Mouse (Mus musculus) liver, embryonic 11.5 days (tissue): ENCODE results near the gene Adgrf1. TPM values are rescaled to one million over a fixed set of nuclear protein-coding genes. Genes with fewer than 3 reads are reported as not detected.
"Not testable (repeated sequence)": the region's sequence is repeated elsewhere in the genome, so short reads cannot be mapped to it uniquely, and the experiment has no call there.

ENCODE experiments used
- ATAC-seq: fragments of 200-750 bp; cut with Nextera tagmentation; replicated peaks from 2 replicates; pipeline ENCODE4 v1.8.0; 2017; ENCODE audit warnings: moderate number of reproducible peaks, mild to moderate bottlenecking, moderate TSS enrichment, moderate library complexity; ENCODE audit not compliant: low FRiP score
- DNase-seq: peaks from one replicate; pipeline ENCODE4 v3.0.0-alpha.2; 2017; ENCODE audit warnings: low spot score
- H3K27ac ChIP-seq: fragments of 300-500 bp; sonication (generic); 2 replicates; pipeline ENCODE4 v1.5.1; 2014; ENCODE audit warnings: mild to moderate bottlenecking, low read depth, low read length, control low read depth
- H3K27me3 ChIP-seq: fragments of 300-500 bp; sonication (generic); replicated peaks from 2 replicates; pipeline ENCODE4 v1.6.1; 2014; ENCODE audit warnings: low read length, mixed read lengths; ENCODE audit not compliant: control insufficient read depth, insufficient read depth
- H3K36me3 ChIP-seq: fragments of 300-500 bp; sonication (generic); 2 replicates; pipeline ENCODE4 v1.6.1; 2014; ENCODE audit warnings: mild to moderate bottlenecking, low read length, moderate library complexity, mixed read lengths; ENCODE audit not compliant: control insufficient read depth, insufficient read depth
- H3K4me1 ChIP-seq: fragments of 300-500 bp; sonication (generic); replicated peaks from 2 replicates; pipeline ENCODE4 v1.6.1; 2014; ENCODE audit warnings: low read length, mixed read lengths; ENCODE audit not compliant: control insufficient read depth, insufficient read depth
- H3K4me2 ChIP-seq: fragments of 300-500 bp; sonication (generic); 2 replicates; pipeline ENCODE4 v1.6.1; 2014; ENCODE audit warnings: mild to moderate bottlenecking, control low read depth, moderate library complexity
- H3K4me3 ChIP-seq: fragments of 300-500 bp; sonication (generic); 2 replicates; pipeline ENCODE4 v1.5.1; 2014; ENCODE audit warnings: low read depth, low read length, control low read depth
- H3K9ac ChIP-seq: fragments of 300-500 bp; sonication (generic); 2 replicates; pipeline ENCODE4 v1.6.1; 2014; ENCODE audit warnings: low read depth, low read length, control low read depth
- H3K9me3 ChIP-seq: fragments of 300-500 bp; sonication (generic); 2 replicates; pipeline ENCODE4 v1.6.1; 2016; ENCODE audit warnings: low read length, inconsistent platforms, mixed read lengths; ENCODE audit not compliant: control insufficient read depth
- WGBS: fragments of 180-500 bp; shearing (Covaris S2); extraction: QIAGEN DNeasy Blood & Tissue Kit; methylation state at CpG from one replicate; pipeline ENCODE4 v1.1.7; 2014; 5-methylcytosine and 5-hydroxymethylcytosine counted together
- polyA plus RNA-seq: library from polyadenylated mRNA; unstranded; fragments of >200 nt; fragmentation: Nextera tagmentation; extraction: Ambion mirVana; gene quantifications from 2 replicates; pipeline ENCODE4 v1.2.1, GENCODE M21; 2014

The Adgrf1 gene
- polyA plus RNA-seq, 1 experiment from 2014 or later = 0.04 TPM

GRCm38 (mm10) chr17:43332686-43333085, 62.6 kb downstream of the Adgrf1 start:
- Histone ChIP-seq H3K4me2 (no peak overlapping the region), H3K4me1 (peaks cover 30% of the 10 kb centered on the region), H3K9me3 (no peaks in the 10 kb centered on the region), H3K36me3 (no peaks in the 10 kb centered on the region), H3K4me3 (no peak overlapping the region), H3K27me3 (no peaks in the 10 kb centered on the region), H3K27ac (no peak overlapping the region), H3K9ac (no peak overlapping the region)
- DNase-seq (no peak), ATAC-seq (no peak)
- 41% methylated on average over 5 of the region's 5 CpGs for WGBS

GRCm38 (mm10) chr17:43334074-43334473, 63.9 kb downstream of the Adgrf1 start:
- Histone ChIP-seq H3K4me3 (no peak overlapping the region), H3K9ac (no peak overlapping the region), H3K27me3 (no peaks in the 10 kb centered on the region), H3K4me2 (no peak overlapping the region), H3K9me3 (no peaks in the 10 kb centered on the region), H3K4me1 (peaks cover 18% of the 10 kb centered on the region), H3K36me3 (no peaks in the 10 kb centered on the region), H3K27ac (no peak overlapping the region)
- 46% methylated on average over 9 of the region's 9 CpGs for WGBS
- no peak for DNase-seq
- no peak for ATAC-seq

DNA sequence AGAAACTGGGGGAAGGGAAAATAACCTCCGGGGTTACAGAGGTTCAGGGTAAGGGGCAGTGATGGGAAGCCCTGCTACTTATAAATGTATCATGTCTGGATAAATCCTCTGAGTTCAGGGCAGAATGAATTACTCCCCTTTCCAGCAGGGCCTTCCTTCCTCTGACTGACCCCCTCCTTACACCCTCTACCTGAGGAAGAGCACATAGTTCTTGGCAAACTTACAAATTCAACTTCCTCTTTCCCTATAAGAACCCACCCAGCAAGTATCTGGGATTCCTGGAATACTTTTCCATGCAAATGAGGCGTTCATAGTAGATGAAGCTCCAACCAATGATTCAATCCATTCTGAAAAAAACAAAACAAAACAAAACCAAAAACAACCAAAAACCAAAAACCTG, 67.5 kb downstream of the Adgrf1 start:
- no peak overlapping the region for H3K27ac ChIP-seq
- H3K4me2 ChIP-seq = no peak overlapping the region
- no peak overlapping the region for H3K9ac ChIP-seq
- no peak overlapping the region for H3K4me3 ChIP-seq
- H3K9me3 ChIP-seq = no peaks in the 10 kb centered on the region
- H3K4me1 ChIP-seq = peaks cover 2% of the 10 kb centered on the region; the same call in 1 of the 2 replicates
- H3K36me3 ChIP-seq = no peaks in the 10 kb centered on the region
- H3K27me3 ChIP-seq = no peaks in the 10 kb centered on the region
- DNase-seq (no peak), ATAC-seq (no peak)
- 72% methylated on average over 2 of the region's 2 CpGs for WGBS

DNA sequence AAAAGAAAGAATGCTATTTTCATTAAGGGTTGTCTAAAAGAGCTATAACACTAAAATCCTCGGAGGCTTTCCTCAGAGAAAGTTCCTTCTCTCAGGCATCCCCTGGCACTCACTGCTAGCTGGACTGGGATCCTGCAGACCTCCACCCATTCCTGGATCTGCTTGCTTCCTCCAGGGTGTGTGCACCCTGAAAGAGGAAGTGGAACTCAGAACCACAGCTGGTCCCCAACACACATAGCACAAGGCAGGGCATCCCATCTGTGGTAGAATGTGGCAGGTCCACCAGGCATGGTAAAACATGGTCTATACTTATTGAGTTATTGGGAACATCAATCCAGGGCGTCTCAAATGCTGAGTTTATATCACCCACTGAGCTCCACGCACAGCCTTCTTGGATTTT, 68.2 kb downstream of the Adgrf1 start:
- H3K9me3 ChIP-seq = no peaks in the 10 kb centered on the region
- H3K27ac ChIP-seq = no peak overlapping the region
- no peak overlapping the region for H3K4me2 ChIP-seq
- ATAC-seq (no peak), DNase-seq (no peak)
- H3K9ac ChIP-seq = no peak overlapping the region
- whole genome bisulfite sequencing = 76% methylated on average over 3 of the region's 3 CpGs
- no peaks in the 10 kb centered on the region for H3K36me3 ChIP-seq
- H3K27me3 ChIP-seq = no peaks in the 10 kb centered on the region
- no peak overlapping the region for H3K4me3 ChIP-seq
- H3K4me1 ChIP-seq = no peaks in the 10 kb centered on the region

DNA sequence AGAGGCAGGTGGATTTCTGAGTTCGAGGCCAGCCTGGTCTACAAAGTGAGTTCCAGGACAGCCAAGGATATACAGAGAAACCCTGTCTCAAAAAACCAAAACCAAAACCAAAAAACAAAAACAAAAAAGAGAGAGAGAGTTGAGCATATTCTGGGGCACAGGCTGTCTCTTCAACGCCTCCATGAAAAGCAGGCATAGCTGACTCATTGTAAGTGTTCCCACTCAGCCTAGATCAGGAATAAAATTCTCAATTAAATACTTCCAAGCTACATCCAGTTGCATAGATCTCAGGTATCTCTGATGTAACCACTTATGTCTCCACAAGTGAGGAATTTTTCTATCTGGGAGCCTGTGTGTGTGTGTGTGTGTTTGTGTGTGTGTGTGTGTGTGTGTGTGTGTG, 76.4 kb downstream of the Adgrf1 start:
- not testable (repeated sequence) for H3K9me3 ChIP-seq, ATAC-seq, H3K4me3 ChIP-seq, H3K36me3 ChIP-seq, H3K4me2 ChIP-seq, H3K4me1 ChIP-seq, H3K27ac ChIP-seq, DNase-seq, H3K9ac ChIP-seq, H3K27me3 ChIP-seq
- 96% methylated on average over 2 of the region's 2 CpGs for WGBS

DNA sequence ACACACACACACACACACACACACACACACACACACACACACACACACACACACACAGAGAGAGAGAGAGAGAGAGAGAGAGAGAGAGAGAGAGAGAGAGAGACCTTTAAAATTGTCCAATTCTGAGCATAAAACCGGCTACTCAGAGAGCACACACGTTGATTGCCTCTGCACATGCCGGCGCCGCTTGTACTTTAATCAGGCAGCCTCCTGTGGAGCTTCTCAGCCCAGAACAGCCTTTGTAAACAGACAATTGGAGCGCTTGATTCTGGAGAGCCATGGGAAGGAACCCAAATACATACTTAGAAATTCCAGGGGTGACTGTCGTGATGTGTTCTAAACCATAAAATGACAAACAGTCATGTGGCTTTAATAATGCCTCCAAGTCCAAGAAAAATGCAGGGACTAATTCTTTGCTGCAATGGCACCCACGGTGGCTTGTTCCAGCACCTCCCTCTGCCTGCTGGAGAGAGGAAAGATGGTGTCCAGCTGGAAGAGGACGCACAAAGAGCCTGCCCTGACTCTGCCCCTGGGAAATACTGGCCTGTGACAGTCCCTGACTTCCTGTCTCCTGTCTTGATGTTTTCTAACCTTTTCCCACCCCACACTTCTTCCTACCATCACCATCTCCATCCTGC, 87.9 kb downstream of the Adgrf1 start:
- Histone ChIP-seq H3K9ac (no peak overlapping the region), H3K27me3 (peaks cover 14% of the 10 kb centered on the region), H3K4me2 (no peak overlapping the region), H3K27ac (no peak overlapping the region), H3K4me1 (no peaks in the 10 kb centered on the region), H3K36me3 (no peaks in the 10 kb centered on the region), H3K9me3 (no peaks in the 10 kb centered on the region), H3K4me3 (no peak overlapping the region)
- 35% methylated on average over 9 of the region's 9 CpGs for WGBS
- DNase-seq (no peak), ATAC-seq (no peak; the same call in 1 of the 2 replicates)

- peak; percentile 42 for DNase-seq
- H3K4me3 ChIP-seq = peak within 1 kb of the TSS; percentile 14
- 0 out of 2 replicates have a peak within 1 kb of the TSS, but pooled peaks have one; percentile 9 for H3K9ac ChIP-seq
- peak within 1 kb of the TSS; percentile 44; the same call in 1 of the 2 replicates for H3K4me2 ChIP-seq
- no peaks in the 10 kb centered on the region for H3K4me1 ChIP-seq
- H3K9me3 ChIP-seq = no peaks in the 10 kb centered on the region
- no peak within 1 kb of the TSS for H3K27ac ChIP-seq
- 31% methylated on average over 16 of the region's 16 CpGs for WGBS
- 0 out of 2 replicates have a peak, but pooled peaks have one; percentile 41 for ATAC-seq
- no peaks in the 10 kb centered on the region for H3K36me3 ChIP-seq
- H3K27me3 ChIP-seq = peaks cover 14% of the 10 kb centered on the region
Observed at GRCm38 (mm10) chr17:43359826-43360619, 89.9 kb downstream of the Adgrf1 start, which contains the start of gene Adgrf5. Gene Adgrf5 (plus strand): TSS chr17:43360451.

- H3K4me1 ChIP-seq = no peaks in the 10 kb centered on the region
- 0 out of 2 replicates have a peak overlapping the region, but pooled peaks have one; percentile 9 for H3K9ac ChIP-seq
- H3K4me2 ChIP-seq = no peak overlapping the region; the same call in 1 of the 2 replicates
Observed at GRCm38 (mm10) chr17:43361021-43361420, 90.9 kb downstream of the Adgrf1 start.

More at GRCm38 (mm10) chr17:43361021-43361420, 90.9 kb downstream of the Adgrf1 start:
- Histone ChIP-seq H3K9me3 (no peaks in the 10 kb centered on the region), H3K36me3 (no peaks in the 10 kb centered on the region), H3K4me3 (peak overlapping the region; percentile 14), H3K27me3 (peaks cover 14% of the 10 kb centered on the region), H3K27ac (no peak overlapping the region)
- no peak for ATAC-seq
- DNase-seq = no peak
- WGBS = 63% methylated on average over 11 of the region's 11 CpGs
